Mouse (Mus musculus) left cerebral cortex, postnatal 36 days (tissue): Measurements from ENCODE around the gene Mphosph8. TPM values are rescaled to one million over a fixed set of nuclear protein-coding genes. Genes with fewer than 3 reads are reported as not detected.

Experiments
- total RNA-seq, 2 experiments: library from RNA; stranded (reverse); gene quantifications; 2 replicates each; pipeline ENCODE4 v1.2.3; 2021

The Mphosph8 gene
- total RNA-seq, 2 experiments from 2014 or later = 46.6 to 59.0 TPM

Other genes with a start within 250 kb of the Mphosph8 start
- 1 to 10 TPM; 2.0 to 4.0 TPM for gene Cenpj, start 92.8 kb upstream of the Mphosph8 start, total RNA-seq
- gene Parp4, start 92.6 kb upstream of the Mphosph8 start, total RNA-seq = 1 to 10 TPM; 3.7 to 4.3 TPM
- 10 to 100 TPM; 56.8 to 58.1 TPM for gene Pspc1, start 110.1 kb downstream of the Mphosph8 start, total RNA-seq
- gene Zmym5, start 143.5 kb downstream of the Mphosph8 start, total RNA-seq = 10 to 100 TPM; 25.8 to 32.7 TPM
- gene Zmym2, start 218.4 kb downstream of the Mphosph8 start, total RNA-seq = 100 to 1,000 TPM in 1 of 2 experiments, 10 to 100 TPM in 1; 82.1 to 106 TPM